Mouse (Mus musculus) kidney, embryonic 16.5 days (tissue): Measurements from ENCODE around the gene Olfr1243. TPM values are rescaled to one million over a fixed set of nuclear protein-coding genes. Genes with fewer than 3 reads are reported as not detected.
"Not testable (repeated sequence)": the region's sequence is repeated elsewhere in the genome, so short reads cannot be mapped to it uniquely, and the experiment has no call there.

Experiments used
- ATAC-seq: fragments of 200-750 bp; cut with Nextera tagmentation; 2 replicates; pipeline ENCODE4 v1.8.0; 2017; ENCODE audit warnings: moderate TSS enrichment; ENCODE audit not compliant: low FRiP score, low TSS enrichment
- H3K27ac ChIP-seq: fragments of 300-500 bp; sonication (generic); 2 replicates; pipeline ENCODE4 v1.5.1; 2014; ENCODE audit warnings: low read length
- H3K27me3 ChIP-seq: fragments of 300-500 bp; sonication (generic); 2 replicates; pipeline ENCODE4 v1.6.1; 2014; ENCODE audit warnings: low read length, control low read depth, mixed read lengths; ENCODE audit not compliant: insufficient read depth
- H3K36me3 ChIP-seq: fragments of 300-500 bp; sonication (generic); 2 replicates; pipeline ENCODE4 v1.6.1; 2014; ENCODE audit warnings: low read length, control low read depth, mixed read lengths; ENCODE audit not compliant: insufficient read depth
- H3K4me1 ChIP-seq: fragments of 300-500 bp; sonication (generic); 2 replicates; pipeline ENCODE4 v1.6.1; 2014; ENCODE audit warnings: low read length, control low read depth, mixed read lengths; ENCODE audit not compliant: insufficient read depth
- H3K4me2 ChIP-seq: fragments of 300-500 bp; sonication (generic); replicated peaks from 2 replicates; pipeline ENCODE4 v1.6.1; 2014; ENCODE audit warnings: low read depth, low read length
- H3K4me3 ChIP-seq: fragments of 300-500 bp; sonication (generic); 2 replicates; pipeline ENCODE4 v1.5.1; 2014; ENCODE audit warnings: mild to moderate bottlenecking, low read length
- H3K9ac ChIP-seq: fragments of 300-500 bp; sonication (generic); replicated peaks from 2 replicates; pipeline ENCODE4 v1.6.1; 2014; ENCODE audit warnings: low read length
- H3K9me3 ChIP-seq: fragments of 300-500 bp; sonication (generic); 2 replicates; pipeline ENCODE4 v1.6.1; 2016; ENCODE audit warnings: low read length, control low read depth
- WGBS: fragments of 180-500 bp; shearing (Covaris S2); extraction: QIAGEN DNeasy Blood & Tissue Kit; methylation state at CpG from one replicate; pipeline ENCODE4 v1.1.7; 2014; 5-methylcytosine and 5-hydroxymethylcytosine counted together
- polyA plus RNA-seq: library from polyadenylated mRNA; unstranded; fragments of >200 nt; fragmentation: Nextera tagmentation; extraction: Ambion mirVana; gene quantifications from 2 replicates; pipeline ENCODE4 v1.2.1, GENCODE M21; 2015

Olfr1243 gene
- not detected in 2 replicates for polyA plus RNA-seq

DNA sequence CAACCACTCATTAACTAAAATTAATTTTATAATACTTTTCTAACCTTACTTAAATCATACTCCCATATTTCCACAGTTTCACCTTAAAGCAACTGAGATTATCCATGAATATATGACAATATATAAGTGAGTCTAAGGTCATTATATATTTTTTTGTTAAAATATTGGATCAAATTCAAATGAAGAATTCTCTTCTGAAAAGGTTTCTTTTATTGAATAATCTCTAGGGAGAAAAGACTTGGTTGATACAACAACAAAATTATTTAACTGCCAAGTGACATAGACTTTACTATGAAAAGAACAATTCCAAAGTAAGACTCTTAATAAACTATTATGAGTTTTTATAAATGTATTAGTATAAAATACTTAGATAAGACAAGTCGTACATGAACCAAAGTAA lies at the start of gene Olfr1243:
TSS of gene Olfr1243 (minus strand) at position 101 of the 400 bp plus-strand sequence.
- ATAC-seq, result no peak
- Histone ChIP-seq H3K9me3 (no peaks in the 10 kb centered on the region), H3K9ac (no peak within 1 kb of the TSS), H3K4me3 (no peak within 1 kb of the TSS), H3K27ac (no peak within 1 kb of the TSS), H3K27me3 (no peaks in the 10 kb centered on the region), H3K36me3 (no peaks in the 10 kb centered on the region), H3K4me1 (no peaks in the 10 kb centered on the region), H3K4me2 (no peak within 1 kb of the TSS)
- 92% methylated on average over 1 of the region's 1 CpGs for WGBS

DNA sequence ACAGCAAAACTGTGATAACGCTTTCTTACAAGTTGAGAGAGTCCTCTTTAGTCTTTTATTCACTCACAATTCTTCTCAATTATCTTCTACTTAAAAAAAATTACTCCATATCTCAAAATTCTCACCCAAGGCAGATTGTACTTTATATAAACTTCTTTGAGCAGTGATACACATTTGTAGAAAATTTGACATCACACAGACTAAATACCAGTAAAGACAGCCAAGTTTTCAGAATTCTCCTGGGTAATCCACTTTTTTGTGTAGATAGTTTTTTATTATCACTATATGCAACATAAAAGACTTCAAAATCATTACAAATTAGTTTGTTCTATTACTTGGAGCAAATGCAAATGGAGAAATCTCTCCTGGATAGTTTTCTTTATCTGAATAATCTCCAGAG lies 47.1 kb upstream of the Olfr1243 start, which contains the start of gene Olfr1245:
TSS of gene Olfr1245 (minus strand) at position 101 of the 400 bp plus-strand sequence.
- no peak within 1 kb of the TSS for H3K4me2 ChIP-seq
- H3K9me3 ChIP-seq, result no peaks in the 10 kb centered on the region
- no peaks in the 10 kb centered on the region for H3K36me3 ChIP-seq
- 90% methylated on average over 1 of the region's 1 CpGs for WGBS
- H3K9ac ChIP-seq, result no peak within 1 kb of the TSS
- ATAC-seq, result no peak
- H3K4me1 ChIP-seq, result no peaks in the 10 kb centered on the region
- no peak within 1 kb of the TSS for H3K4me3 ChIP-seq
- H3K27me3 ChIP-seq, result no peaks in the 10 kb centered on the region
- no peak within 1 kb of the TSS for H3K27ac ChIP-seq

DNA sequence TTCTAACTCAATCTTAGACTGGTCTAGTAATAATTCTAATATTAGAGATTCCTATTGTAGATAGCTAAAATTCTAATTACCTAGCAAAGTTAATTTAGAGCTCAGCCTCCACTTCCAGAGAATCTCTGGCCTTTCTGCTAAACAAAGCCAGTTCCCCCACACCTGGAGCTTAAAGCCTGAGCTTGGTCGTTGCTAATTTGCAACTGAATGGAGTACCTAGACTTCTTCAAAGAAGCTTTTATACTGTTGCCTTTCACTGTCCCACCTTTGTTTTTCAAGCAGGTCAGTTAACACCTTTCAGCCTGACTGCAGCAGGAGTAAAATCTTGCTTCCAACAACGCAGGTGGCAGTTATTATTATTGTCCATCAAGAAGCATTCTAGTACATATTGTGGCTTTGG lies 31.4 kb upstream of the Olfr1243 start:
- H3K9me3 ChIP-seq, H3K4me1 ChIP-seq, H3K4me2 ChIP-seq, H3K27ac ChIP-seq, H3K4me3 ChIP-seq, ATAC-seq, H3K27me3 ChIP-seq, H3K36me3 ChIP-seq, H3K9ac ChIP-seq: not testable (repeated sequence)
- WGBS, result 63% methylated on average over 2 of the region's 2 CpGs

DNA sequence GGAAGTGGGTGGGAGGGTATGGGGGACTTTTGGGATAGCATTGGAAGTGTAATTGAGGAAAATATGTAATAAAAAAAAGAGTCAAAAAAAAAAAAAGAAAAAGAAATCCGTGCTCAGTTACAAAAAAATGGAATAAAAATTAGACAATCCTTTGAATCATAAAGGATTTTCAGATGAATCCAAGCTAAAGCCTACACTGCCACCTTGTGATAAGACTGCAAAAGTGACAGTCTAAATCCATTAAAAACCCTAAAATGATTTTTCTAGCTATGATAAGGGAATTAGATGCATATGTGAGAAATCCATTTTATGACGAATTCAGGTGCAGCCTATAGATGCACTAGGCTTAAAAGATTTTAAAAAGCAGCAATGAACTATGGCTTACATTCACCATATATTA lies 13.2 kb upstream of the Olfr1243 start:
- ATAC-seq, result no peak
- Histone ChIP-seq H3K9ac (no peak overlapping the region), H3K4me3 (no peak overlapping the region), H3K27ac (no peak overlapping the region), H3K4me2 (no peak overlapping the region), H3K36me3 (no peaks in the 10 kb centered on the region), H3K9me3 (no peaks in the 10 kb centered on the region), H3K27me3 (no peaks in the 10 kb centered on the region), H3K4me1 (no peaks in the 10 kb centered on the region)
- WGBS, result 46% methylated on average over 2 of the region's 2 CpGs

- no peak overlapping the region for H3K4me3 ChIP-seq
- H3K4me1 ChIP-seq, result no peaks in the 10 kb centered on the region
- no peak overlapping the region for H3K9ac ChIP-seq
- 79% methylated on average over 1 of the region's 1 CpGs for WGBS
- no peaks in the 10 kb centered on the region for H3K9me3 ChIP-seq
- no peak for ATAC-seq
- H3K36me3 ChIP-seq, result no peaks in the 10 kb centered on the region
- no peaks in the 10 kb centered on the region for H3K27me3 ChIP-seq
- no peak overlapping the region for H3K4me2 ChIP-seq
- H3K27ac ChIP-seq, result no peak overlapping the region
Observed at GRCm38 (mm10) chr2:89539923-89540322, 8.6 kb upstream of the Olfr1243 start.

DNA sequence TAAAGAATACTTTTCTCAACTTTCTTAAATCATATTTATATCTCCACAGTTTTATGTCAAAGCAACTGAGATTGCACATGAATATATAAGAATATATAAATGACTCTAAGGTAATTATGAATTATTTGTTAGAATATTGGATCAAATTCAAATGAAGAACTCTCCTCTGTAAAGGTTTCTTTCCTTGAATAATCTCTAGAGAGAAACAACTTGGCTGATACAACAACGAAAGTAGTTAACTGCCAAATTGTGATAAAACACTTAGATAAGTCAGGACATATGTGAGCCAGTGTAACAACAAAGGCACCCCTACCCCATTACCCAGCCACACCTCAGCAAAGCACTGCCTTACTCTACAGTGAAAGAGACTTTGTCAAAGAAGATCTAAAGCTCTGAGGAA lies 33.1 kb downstream of the Olfr1243 start, which contains the start of gene Olfr1242:
TSS of gene Olfr1242 (minus strand) at position 101 of the 400 bp plus-strand sequence.
- no peaks in the 10 kb centered on the region for H3K36me3 ChIP-seq
- no peaks in the 10 kb centered on the region for H3K4me1 ChIP-seq
- no peak within 1 kb of the TSS for H3K4me2 ChIP-seq
- no peaks in the 10 kb centered on the region for H3K9me3 ChIP-seq
- no peak within 1 kb of the TSS for H3K27ac ChIP-seq
- H3K27me3 ChIP-seq, result no peaks in the 10 kb centered on the region
- no peak within 1 kb of the TSS for H3K4me3 ChIP-seq
- 73% methylated on average over 1 of the region's 1 CpGs for WGBS
- no peak within 1 kb of the TSS for H3K9ac ChIP-seq
- ATAC-seq, result no peak

DNA sequence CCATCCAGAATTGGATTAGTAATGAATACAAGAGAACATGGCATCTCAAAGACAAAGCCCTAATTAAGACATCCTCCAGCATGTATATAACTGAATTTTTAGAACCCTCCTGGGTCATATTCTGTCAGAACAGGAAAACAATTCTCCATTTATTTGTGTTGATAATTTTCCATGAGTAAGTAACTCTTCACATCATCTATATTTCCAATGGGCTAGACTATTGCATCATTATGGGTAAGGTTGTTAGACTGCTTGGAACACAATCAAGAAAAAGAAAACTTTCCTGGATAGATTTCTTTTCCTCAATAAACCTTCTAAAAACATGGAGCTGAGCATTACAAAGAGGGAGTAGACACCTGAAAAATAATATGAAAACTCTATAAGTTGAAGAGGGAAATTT lies 44.3 kb downstream of the Olfr1243 start, which contains the start of gene Olfr1241:
TSS of gene Olfr1241 (minus strand) at position 101 of the 400 bp plus-strand sequence.
- H3K9ac ChIP-seq, result no peak within 1 kb of the TSS
- no peak within 1 kb of the TSS for H3K4me3 ChIP-seq
- H3K4me1 ChIP-seq, result no peaks in the 10 kb centered on the region
- no peak for ATAC-seq
- H3K9me3 ChIP-seq, result no peaks in the 10 kb centered on the region
- no peak within 1 kb of the TSS for H3K4me2 ChIP-seq
- no peak within 1 kb of the TSS for H3K27ac ChIP-seq
- no peaks in the 10 kb centered on the region for H3K27me3 ChIP-seq
- H3K36me3 ChIP-seq, result no peaks in the 10 kb centered on the region

Other genes starting within 250 kb of the Olfr1243 start
- gene Olfr1229, start 243.5 kb downstream of the Olfr1243 start, polyA plus RNA-seq, result not detected in 2 replicates
- gene Olfr1230, start 234.2 kb downstream of the Olfr1243 start, polyA plus RNA-seq, result not detected in 2 replicates
- not detected in 2 replicates for gene Olfr1231, start 224.4 kb downstream of the Olfr1243 start, polyA plus RNA-seq
- gene Olfr1232, start 201.8 kb downstream of the Olfr1243 start, polyA plus RNA-seq, result not detected in 2 replicates
- gene Olfr1233, start 189.1 kb downstream of the Olfr1243 start, polyA plus RNA-seq, result not detected in 2 replicates
- gene Olfr1234, start 166.6 kb downstream of the Olfr1243 start, polyA plus RNA-seq, result not detected in 2 replicates
- gene Olfr1238, start 121.8 kb downstream of the Olfr1243 start, polyA plus RNA-seq, result not detected in 2 replicates
- gene Olfr1239, start 111.1 kb downstream of the Olfr1243 start, polyA plus RNA-seq, result not detected in 2 replicates
- gene Olfr1240, start 88.5 kb downstream of the Olfr1243 start, polyA plus RNA-seq, result not detected in 2 replicates
- gene Olfr1241, start 44.4 kb downstream of the Olfr1243 start, polyA plus RNA-seq, result not detected in 2 replicates
- not detected in 2 replicates for gene Olfr1242, start 33.2 kb downstream of the Olfr1243 start, polyA plus RNA-seq
- not detected in 2 replicates for gene Olfr1245, start 47.0 kb upstream of the Olfr1243 start, polyA plus RNA-seq
- gene Olfr1246, start 61.7 kb upstream of the Olfr1243 start, polyA plus RNA-seq, result not detected in 2 replicates
- gene Olfr1247, start 82.6 kb upstream of the Olfr1243 start, polyA plus RNA-seq, result not detected in 2 replicates
- not detected in 2 replicates for gene Olfr1248, start 86.8 kb upstream of the Olfr1243 start, polyA plus RNA-seq
- not detected in 2 replicates for gene Olfr1249, start 103.5 kb upstream of the Olfr1243 start, polyA plus RNA-seq
- gene Olfr1250, start 130.0 kb upstream of the Olfr1243 start, polyA plus RNA-seq, result not detected in 2 replicates
- gene Olfr1251, start 140.4 kb upstream of the Olfr1243 start, polyA plus RNA-seq, result not detected in 2 replicates
- gene Olfr1252, start 193.5 kb upstream of the Olfr1243 start, polyA plus RNA-seq, result not detected in 2 replicates
- not detected in 2 replicates for gene Olfr1253, start 225.6 kb upstream of the Olfr1243 start, polyA plus RNA-seq